In genomic region chr11:53736771-53737572, GRCm38 (mm10) we compare ENCODE assay signal across 8 mouse cellular contexts. TPM values are rescaled to one million over a fixed set of nuclear protein-coding genes. Genes with fewer than 3 reads are reported as not detected.
DNase-seq lines count a peak whose midpoint lies in the region; ATAC-seq lines count a peak whose summit lies in the region.

No protein-coding gene starts in this region.

- no peak overlapping the region for H3K27ac ChIP-seq in hindbrain, embryonic 15.5 days (replicated peaks)

- DNase-seq in NIH3T3 (ENCODE audit: low read depth): peak; percentile 94
- peak; percentile 42 for DNase-seq in cerebellum, adult 8-10 months
- peak; percentile 39 to 61 for DNase-seq in frontal cortex, postnatal 10 days (ENCODE audit: low spot score in 2 of 2)
- peak; percentile 44 to 70 for DNase-seq in layer of hippocampus, postnatal 25 days (ENCODE audit: extremely low spot score in 1 of 2, low spot score in 1 of 2)
- DNase-seq in lung, postnatal 14 days: peak; percentile 82
- DNase-seq in retina, postnatal 1 day: peak; percentile 88
- peak; percentile 49 to 57 for DNase-seq in urinary bladder, adult 18-20 months (ENCODE audit: low spot score in 2 of 2)

- no peaks in the 10 kb centered on the region for H3K9me3 ChIP-seq in hindbrain, embryonic 15.5 days

- no peaks in the 10 kb centered on the region for H3K27me3 ChIP-seq in hindbrain, embryonic 15.5 days

- no peak overlapping the region for H3K4me3 ChIP-seq in hindbrain, embryonic 15.5 days

- no peak overlapping the region for H3K9ac ChIP-seq in hindbrain, embryonic 15.5 days

- peak; percentile 30; the same call in 1 of the 2 replicates for ATAC-seq in hindbrain, embryonic 15.5 days (ENCODE audit: low FRiP score, low read depth)

- no peaks in the 10 kb centered on the region for H3K36me3 ChIP-seq in hindbrain, embryonic 15.5 days

- H3K4me1 ChIP-seq in hindbrain, embryonic 15.5 days (replicated peaks): no peaks in the 10 kb centered on the region

- no peak overlapping the region for H3K4me2 ChIP-seq in hindbrain, embryonic 15.5 days

- 51% methylated on average over 14 of the region's 14 CpGs for WGBS in hindbrain, embryonic 15.5 days

RNA-seq across cellular contexts. Expression of gene Il5, which starts 16.4 kb away (rescaled TPM):
- polyA plus RNA-seq in hindbrain, embryonic 15.5 days (2015; fragmentation: Nextera tagmentation; extraction: Ambion mirVana): not detected in 2 replicates
- not detected for total RNA-seq in layer of hippocampus, postnatal 25 days (2021)

RNA-seq across cellular contexts. Expression of gene Rad50, which starts 29.9 kb away (rescaled TPM):
- polyA plus RNA-seq in hindbrain, embryonic 15.5 days (2015; fragmentation: Nextera tagmentation; extraction: Ambion mirVana): 12.2 and 12.3 TPM in 2 replicates
- total RNA-seq in layer of hippocampus, postnatal 25 days (2021): 10 to 100 TPM; 10.7 to 13.0 TPM

RNA-seq across cellular contexts. Expression of gene Irf1, which starts 32.8 kb away (rescaled TPM):
- 3.7 and 4.8 TPM in 2 replicates for polyA plus RNA-seq in hindbrain, embryonic 15.5 days (2015; fragmentation: Nextera tagmentation; extraction: Ambion mirVana)
- 1 to 10 TPM; 7.6 to 7.7 TPM for total RNA-seq in layer of hippocampus, postnatal 25 days (2021)

RNA-seq across cellular contexts. Expression of gene Gm17334, which starts 36.0 kb away (rescaled TPM):
- polyA plus RNA-seq in hindbrain, embryonic 15.5 days (2015; fragmentation: Nextera tagmentation; extraction: Ambion mirVana): not detected in 2 replicates
- 1 to 10 TPM; 1.0 to 1.8 TPM for total RNA-seq in layer of hippocampus, postnatal 25 days (2021)

Comparison
In these comparisons a context has a peak if more than half of its experiments do, and no peak if none do; other contexts are left out.
1. DNase-seq: peak in every context shown above with its lines; median percentile 94 in NIH3T3; 88 in retina, postnatal 1 day; 82 in lung, postnatal 14 days; 57 in layer of hippocampus, postnatal 25 days; 53 in urinary bladder, adult 18-20 months; 50 in frontal cortex, postnatal 10 days; 42 in cerebellum, adult 8-10 months.